Mouse (Mus musculus) heart, postnatal 0 days (tissue): ENCODE measurements around the gene Lingo2.

Source experiments
- CTCF ChIP-seq: IDR thresholded peaks from 2 replicates; pipeline ENCODE4 v1.5.1; 2016; ENCODE audit warnings: antibody characterized with exemption, control low read depth, low read depth
- EP300 ChIP-seq: IDR thresholded peaks from 2 replicates; pipeline ENCODE4 v1.6.1; 2016; ENCODE audit warnings: antibody characterized with exemption, low read depth

GRCm38 (mm10) chr4:36038742-36039141 is 912.8 kb downstream of the Lingo2 start:
- no peak for TF ChIP-seq CTCF
- TF ChIP-seq EP300, result no peak
